Mouse (Mus musculus) embryonic facial prominence, embryonic 13.5 days (tissue): Measurements from ENCODE around the gene Hmx1. TPM values are rescaled to one million over a fixed set of nuclear protein-coding genes. Genes with fewer than 3 reads are reported as not detected.

Source experiments
- ATAC-seq: fragments of 200-750 bp; cut with Nextera tagmentation; 2 replicates; pipeline ENCODE4 v1.8.0; 2017; ENCODE audit warnings: low read depth; ENCODE audit not compliant: insufficient number of reproducible peaks, insufficient read depth, low FRiP score, low TSS enrichment
- H3K27ac ChIP-seq: fragments of 300-500 bp; sonication (generic); 2 replicates; pipeline ENCODE4 v1.5.1; 2015; ENCODE audit warnings: moderate library complexity, mild to moderate bottlenecking, inconsistent platforms
- H3K27me3 ChIP-seq: fragments of 300-500 bp; sonication (generic); 2 replicates; pipeline ENCODE4 v1.6.1; 2015; ENCODE audit warnings: mild to moderate bottlenecking, inconsistent platforms
- H3K36me3 ChIP-seq: fragments of 300-500 bp; sonication (generic); 2 replicates; pipeline ENCODE4 v1.6.1; 2015; ENCODE audit warnings: mild to moderate bottlenecking, inconsistent platforms
- H3K4me1 ChIP-seq: fragments of 300-500 bp; sonication (generic); 2 replicates; pipeline ENCODE4 v1.6.1; 2015; ENCODE audit warnings: inconsistent platforms
- H3K4me2 ChIP-seq: fragments of 300-500 bp; sonication (generic); 2 replicates; pipeline ENCODE4 v1.6.1; 2015; ENCODE audit warnings: moderate library complexity, mild to moderate bottlenecking, inconsistent platforms
- H3K4me3 ChIP-seq: fragments of 300-500 bp; sonication (generic); 2 replicates; pipeline ENCODE4 v1.5.1; 2015; ENCODE audit warnings: mild to moderate bottlenecking, inconsistent platforms
- H3K9ac ChIP-seq: fragments of 300-500 bp; sonication (generic); 2 replicates; pipeline ENCODE4 v1.6.1; 2015; ENCODE audit warnings: mild to moderate bottlenecking, inconsistent platforms
- H3K9me3 ChIP-seq: fragments of 300-500 bp; sonication (generic); 2 replicates; pipeline ENCODE4 v1.6.1; 2016; ENCODE audit warnings: inconsistent platforms
- WGBS: fragments of 180-500 bp; shearing (Covaris S2); methylation state at CpG from one replicate; pipeline ENCODE4 v1.1.7; 2015; ENCODE audit warnings: mixed read lengths; 5-methylcytosine and 5-hydroxymethylcytosine counted together
- polyA plus RNA-seq: library from polyadenylated mRNA; unstranded; fragments of >200 nt; fragmentation: Nextera tagmentation; extraction: Ambion mirVana; gene quantifications from 2 replicates; pipeline ENCODE4 v1.2.1, GENCODE M21; 2015

The Hmx1 gene
- polyA plus RNA-seq, 1 experiment from 2014 or later, result 2.2 TPM

DNA sequence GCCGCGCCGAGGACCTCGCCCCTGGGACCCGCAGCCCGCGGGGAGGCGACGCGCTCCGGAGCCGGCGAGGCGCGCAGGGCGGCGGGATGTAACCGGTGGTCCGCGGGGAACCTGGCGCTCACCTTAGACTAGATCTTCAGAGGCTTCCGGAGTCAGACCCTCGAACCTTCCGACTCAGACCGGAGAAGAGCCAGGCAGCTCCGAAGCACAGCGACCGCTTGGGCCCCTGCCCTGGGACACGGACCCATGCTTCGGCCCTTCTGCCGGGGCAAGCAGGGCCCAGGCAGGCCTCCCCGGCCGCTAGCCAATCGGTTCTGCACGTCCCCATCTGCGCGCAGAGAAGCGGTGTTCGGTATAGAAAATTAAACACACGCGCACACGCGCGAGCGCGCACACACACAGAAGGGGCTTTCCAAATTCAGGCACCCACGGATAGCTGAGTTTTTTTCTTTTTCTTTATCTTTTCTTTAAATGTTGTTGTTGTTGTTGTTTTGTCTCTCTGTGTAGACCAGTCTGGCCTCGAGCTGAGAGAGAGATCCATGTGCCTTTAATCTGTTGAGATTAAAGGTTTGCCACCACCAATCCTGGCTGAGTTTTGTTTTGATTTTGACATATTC is 10.9 kb downstream of the Hmx1 start:
- H3K4me1 ChIP-seq, result peaks cover 23% of the 10 kb centered on the region
- H3K36me3 ChIP-seq, result no peaks in the 10 kb centered on the region
- no peak for ATAC-seq
- H3K27me3 ChIP-seq, result peaks cover 97% of the 10 kb centered on the region
- no peaks in the 10 kb centered on the region for H3K9me3 ChIP-seq
- no peak overlapping the region for H3K27ac ChIP-seq
- H3K4me3 ChIP-seq, result 0 out of 2 replicates have a peak overlapping the region, but pooled peaks have one; percentile 12
- H3K4me2 ChIP-seq, result peak overlapping the region; percentile 40
- WGBS, result 1% methylated on average over 48 of the region's 48 CpGs
- no peak overlapping the region for H3K9ac ChIP-seq

DNA sequence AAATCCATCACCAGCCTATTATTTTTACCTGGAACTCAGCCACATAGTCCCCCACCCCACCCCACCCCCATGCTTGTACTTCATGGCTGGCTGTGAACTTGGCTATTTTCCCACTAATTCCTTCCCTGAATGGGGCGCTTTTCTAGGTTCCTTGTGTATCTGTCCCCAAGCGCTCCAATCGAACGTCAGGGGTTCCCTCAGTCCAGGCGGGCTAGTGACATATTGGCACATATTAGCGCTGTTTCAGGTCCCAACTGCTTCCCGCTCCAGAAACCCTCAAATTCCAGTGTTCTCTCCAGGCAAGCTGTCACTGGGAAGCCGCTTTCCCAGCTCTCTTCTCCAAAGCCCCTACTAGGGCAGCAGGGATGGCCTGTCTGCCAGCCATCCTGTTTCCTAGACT is 12.3 kb downstream of the Hmx1 start:
- 2% methylated on average over 8 of the region's 8 CpGs for WGBS

DNA sequence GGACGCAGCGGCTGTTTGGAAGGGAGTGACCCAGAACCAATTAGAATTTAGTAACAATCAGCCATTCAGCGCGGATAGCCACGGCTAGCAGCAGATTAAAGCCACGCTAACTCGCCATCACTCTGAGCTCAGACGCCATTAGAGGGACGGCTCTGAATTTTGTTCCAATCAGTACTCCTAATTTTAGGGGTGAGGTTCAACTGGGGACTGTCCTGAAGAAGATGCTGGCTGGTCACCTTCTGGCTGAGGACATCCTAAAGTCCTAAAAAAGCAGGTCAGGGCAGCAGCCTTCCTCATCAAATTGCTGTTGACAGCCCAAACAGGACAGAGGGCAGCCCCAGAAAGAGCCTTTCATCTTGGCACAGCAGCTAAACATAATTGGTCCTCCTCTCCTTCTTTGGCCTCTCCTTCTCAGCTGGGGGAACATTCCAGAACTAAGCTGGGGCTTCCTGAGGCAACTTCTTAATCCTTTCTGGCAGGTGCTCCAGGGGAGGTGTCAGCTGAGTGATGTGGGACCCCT is 18.6 kb downstream of the Hmx1 start:
- no peak overlapping the region for H3K4me3 ChIP-seq
- 19% methylated on average over 9 of the region's 9 CpGs for WGBS
- H3K36me3 ChIP-seq, result no peaks in the 10 kb centered on the region
- no peak overlapping the region for H3K9ac ChIP-seq
- no peak overlapping the region for H3K4me2 ChIP-seq
- no peak overlapping the region for H3K27ac ChIP-seq
- ATAC-seq, result no peak
- H3K4me1 ChIP-seq, result peaks cover 27% of the 10 kb centered on the region
- H3K9me3 ChIP-seq, result no peaks in the 10 kb centered on the region
- peaks cover 74% of the 10 kb centered on the region for H3K27me3 ChIP-seq

More for the DNA sequence above, 12.3 kb downstream of the Hmx1 start:
- Histone ChIP-seq H3K4me2 (no peak overlapping the region), H3K27me3 (peaks cover 98% of the 10 kb centered on the region), H3K4me1 (peaks cover 23% of the 10 kb centered on the region), H3K9ac (no peak overlapping the region), H3K4me3 (no peak overlapping the region), H3K27ac (no peak overlapping the region), H3K36me3 (no peaks in the 10 kb centered on the region), H3K9me3 (no peaks in the 10 kb centered on the region)
- ATAC-seq, result no peak

DNA sequence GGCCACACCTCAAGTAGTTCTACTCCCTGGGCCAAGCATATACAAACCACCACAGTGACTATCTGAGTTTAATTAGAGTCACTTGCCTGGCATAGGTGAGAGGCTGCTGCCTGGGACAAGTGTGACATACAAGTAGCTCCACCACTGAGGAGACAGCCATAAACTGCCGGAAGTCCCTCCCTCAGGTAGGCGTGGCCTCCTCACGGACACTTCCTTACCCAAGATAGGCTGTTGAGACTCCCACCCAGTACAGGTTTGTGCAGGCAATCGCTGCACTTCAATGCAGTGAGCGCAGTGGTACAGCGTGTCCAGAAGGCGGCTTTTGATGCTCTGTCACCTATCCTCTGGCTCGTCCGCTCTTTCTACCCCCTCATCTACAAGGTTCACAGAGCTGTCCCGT is 22.1 kb downstream of the Hmx1 start:
- no peak overlapping the region for H3K9ac ChIP-seq
- no peak overlapping the region for H3K4me2 ChIP-seq
- H3K4me3 ChIP-seq, result no peak overlapping the region
- no peaks in the 10 kb centered on the region for H3K9me3 ChIP-seq
- H3K36me3 ChIP-seq, result no peaks in the 10 kb centered on the region
- 60% methylated on average over 10 of the region's 10 CpGs for whole genome bisulfite sequencing
- peaks cover 42% of the 10 kb centered on the region for H3K4me1 ChIP-seq
- peaks cover 61% of the 10 kb centered on the region for H3K27me3 ChIP-seq
- no peak overlapping the region for H3K27ac ChIP-seq
- ATAC-seq, result no peak

DNA sequence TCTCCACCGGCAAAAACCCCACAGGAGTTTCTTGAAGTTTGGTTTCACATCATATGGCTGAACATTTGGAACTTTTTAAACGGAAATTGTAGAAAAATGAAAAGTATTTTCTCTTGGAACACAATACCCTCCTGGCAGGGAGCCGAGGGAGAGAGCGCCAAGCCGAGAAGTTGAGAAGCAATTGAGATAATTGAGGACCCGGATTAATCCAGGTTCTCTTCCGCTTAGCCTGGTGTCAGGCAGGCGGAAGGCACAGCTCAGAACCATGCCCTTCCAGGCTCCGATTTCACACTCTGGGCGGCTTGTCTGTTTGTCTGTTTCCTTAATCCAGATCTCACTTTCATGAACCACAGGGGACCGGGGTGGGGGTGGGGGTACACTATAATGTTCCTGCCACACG is 23.9 kb downstream of the Hmx1 start:
- Histone ChIP-seq H3K4me2 (peak overlapping the region; percentile 31), H3K9me3 (no peaks in the 10 kb centered on the region), H3K36me3 (no peaks in the 10 kb centered on the region), H3K27ac (peak overlapping the region; percentile 68), H3K4me1 (peaks cover 31% of the 10 kb centered on the region), H3K9ac (no peak overlapping the region), H3K27me3 (peaks cover 64% of the 10 kb centered on the region), H3K4me3 (no peak overlapping the region)
- WGBS, result 3% methylated on average over 12 of the region's 12 CpGs
- ATAC-seq, result no peak

DNA sequence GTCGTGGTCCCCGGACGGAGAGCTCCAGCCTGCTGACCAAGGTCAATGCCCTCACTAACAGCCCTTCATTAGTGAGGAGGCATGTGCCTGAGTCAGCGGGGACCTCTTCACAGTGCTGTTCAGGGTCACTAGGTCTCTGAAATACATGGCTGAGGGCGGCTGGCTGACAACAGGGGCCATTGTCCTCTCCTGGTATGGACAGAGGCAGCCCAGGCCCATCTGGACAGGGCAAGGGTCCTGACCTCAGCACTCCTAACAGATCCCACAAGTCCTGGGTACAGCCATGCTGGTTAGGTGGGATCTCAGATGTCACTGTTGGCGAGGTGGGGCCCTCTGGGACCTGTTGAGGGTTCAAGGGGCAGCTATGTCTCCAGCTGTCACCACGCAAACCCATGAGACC is 28.8 kb downstream of the Hmx1 start:
- Histone ChIP-seq H3K9ac (no peak overlapping the region), H3K4me1 (peaks cover 13% of the 10 kb centered on the region), H3K27me3 (peaks cover 45% of the 10 kb centered on the region), H3K36me3 (no peaks in the 10 kb centered on the region), H3K27ac (no peak overlapping the region), H3K4me2 (no peak overlapping the region), H3K4me3 (no peak overlapping the region), H3K9me3 (no peaks in the 10 kb centered on the region)
- ATAC-seq, result no peak
- WGBS, result 20% methylated on average over 7 of the region's 7 CpGs

DNA sequence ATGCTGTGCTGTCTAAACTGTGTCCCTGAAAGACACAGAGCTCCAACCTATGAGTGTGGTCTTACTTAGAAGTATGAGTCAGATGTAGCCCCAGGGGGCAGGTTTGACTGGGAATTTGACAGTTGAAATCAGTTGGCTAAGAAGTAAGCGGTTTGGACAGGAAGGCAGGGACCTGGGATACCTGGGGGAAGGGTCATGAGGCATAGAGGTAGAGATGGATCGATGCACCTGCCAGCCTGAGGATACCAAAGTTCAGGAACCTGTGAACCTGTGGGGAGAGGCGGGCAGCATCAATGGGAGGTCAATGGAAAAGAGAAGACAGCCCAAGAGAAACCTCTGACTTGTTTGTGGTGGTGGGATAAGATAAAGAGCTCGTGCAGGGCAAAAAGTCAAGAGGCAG is 32.7 kb downstream of the Hmx1 start:
- H3K4me2 ChIP-seq, result no peak overlapping the region
- peaks cover 25% of the 10 kb centered on the region for H3K27me3 ChIP-seq
- no peak for ATAC-seq
- H3K9ac ChIP-seq, result no peak overlapping the region
- H3K4me3 ChIP-seq, result no peak overlapping the region
- no peaks in the 10 kb centered on the region for H3K4me1 ChIP-seq
- no peak overlapping the region for H3K27ac ChIP-seq
- H3K36me3 ChIP-seq, result no peaks in the 10 kb centered on the region
- H3K9me3 ChIP-seq, result no peaks in the 10 kb centered on the region
- WGBS, result 77% methylated on average over 4 of the region's 4 CpGs

DNA sequence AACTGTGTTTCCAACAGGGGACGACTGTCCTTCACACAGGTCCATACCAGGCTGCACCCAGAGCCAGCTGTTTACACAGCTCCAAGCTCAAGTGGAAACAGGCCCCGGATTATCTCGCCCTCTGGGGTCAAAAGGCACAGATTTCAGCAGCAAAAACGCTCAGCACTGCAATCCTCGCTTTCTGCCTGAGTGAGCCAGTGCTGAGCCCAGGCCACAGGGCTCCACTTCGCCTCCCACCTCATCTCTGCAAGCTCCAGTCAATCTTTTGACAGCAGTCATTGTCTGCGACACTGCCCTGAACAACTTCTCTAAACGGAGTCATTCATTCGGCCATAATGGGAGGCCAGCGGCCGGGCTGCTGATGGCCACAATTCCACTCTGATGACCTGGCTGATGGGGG is 36.3 kb downstream of the Hmx1 start:
- no peak for ATAC-seq

DNA sequence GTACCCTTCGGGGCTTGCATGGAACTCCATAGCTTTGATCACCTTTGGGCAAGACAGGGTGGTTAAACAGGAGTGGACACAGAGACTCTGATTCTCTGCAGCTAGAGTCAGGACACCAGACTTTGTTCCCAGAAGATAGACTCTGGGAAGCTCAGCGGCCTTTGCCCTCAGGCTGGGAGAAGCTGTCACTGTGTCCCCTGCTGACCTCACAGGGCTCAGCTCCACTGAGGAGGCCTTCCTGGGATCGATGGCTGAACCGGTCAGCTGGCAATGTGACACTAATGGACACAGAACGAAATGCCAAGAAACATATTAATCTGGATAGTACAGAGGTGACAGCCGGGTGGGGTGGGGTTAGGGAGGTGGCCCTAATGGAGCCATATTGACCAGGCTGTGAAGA is 39.0 kb downstream of the Hmx1 start:
- Histone ChIP-seq H3K27ac (no peak overlapping the region), H3K4me1 (no peaks in the 10 kb centered on the region), H3K4me3 (no peak overlapping the region), H3K9me3 (no peaks in the 10 kb centered on the region), H3K36me3 (no peaks in the 10 kb centered on the region), H3K4me2 (no peak overlapping the region), H3K27me3 (peaks cover 22% of the 10 kb centered on the region), H3K9ac (no peak overlapping the region)
- no peak for ATAC-seq
- 59% methylated on average over 6 of the region's 6 CpGs for WGBS

More for the DNA sequence above, 36.3 kb downstream of the Hmx1 start:
- Histone ChIP-seq H3K9me3 (no peaks in the 10 kb centered on the region), H3K4me3 (no peak overlapping the region), H3K9ac (no peak overlapping the region), H3K36me3 (no peaks in the 10 kb centered on the region), H3K27ac (no peak overlapping the region), H3K4me2 (no peak overlapping the region), H3K4me1 (no peaks in the 10 kb centered on the region), H3K27me3 (0 out of 2 replicates have a peak, but pooled peaks cover 8% of the 10 kb centered on the region)
- whole genome bisulfite sequencing, result 15% methylated on average over 11 of the region's 11 CpGs

DNA sequence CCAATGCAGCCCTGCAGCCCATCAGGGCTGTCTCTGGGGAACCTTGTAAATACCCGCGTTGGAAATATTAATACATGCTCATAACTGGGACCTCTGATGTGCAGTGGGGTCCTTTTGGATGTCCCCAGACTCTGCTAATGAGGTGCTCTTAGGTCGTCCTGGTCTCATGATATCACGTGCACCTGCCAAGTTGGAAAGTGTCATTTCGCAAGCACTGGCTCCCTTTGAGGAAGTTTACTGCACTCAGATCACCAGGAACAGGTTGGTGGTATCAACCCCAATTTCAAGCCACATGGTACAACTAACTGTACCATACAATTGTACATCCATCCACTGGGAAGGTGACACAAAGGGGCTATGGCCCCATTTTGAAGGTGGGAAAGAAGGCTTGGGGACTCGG is 39.5 kb downstream of the Hmx1 start:
- H3K9ac ChIP-seq, result no peak overlapping the region

DNA sequence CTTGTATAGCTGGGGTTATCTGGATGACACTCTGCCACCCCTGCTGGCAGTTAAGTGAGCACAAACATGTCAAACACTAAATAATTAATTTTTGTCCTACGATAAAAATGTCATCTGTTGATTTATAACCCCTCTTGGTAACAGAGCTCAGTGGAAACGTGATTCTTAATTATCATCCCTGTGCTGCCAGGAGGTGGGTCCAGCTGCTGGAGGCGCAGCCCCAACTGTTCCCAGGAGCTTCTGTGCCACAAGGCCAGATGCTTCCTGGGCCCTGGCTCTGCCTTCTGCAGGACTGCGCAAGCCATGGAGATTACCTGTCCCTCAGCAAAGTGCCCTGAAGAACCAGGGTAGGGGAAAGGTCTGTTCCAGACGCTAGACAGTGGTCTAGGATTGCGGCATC is 43.2 kb downstream of the Hmx1 start:
- Histone ChIP-seq H3K4me1 (no peaks in the 10 kb centered on the region; the same call in 1 of the 2 replicates), H3K27ac (no peak overlapping the region), H3K9ac (no peak overlapping the region), H3K4me3 (no peak overlapping the region), H3K9me3 (no peaks in the 10 kb centered on the region), H3K4me2 (no peak overlapping the region), H3K27me3 (peaks cover 15% of the 10 kb centered on the region), H3K36me3 (no peaks in the 10 kb centered on the region)
- no peak for ATAC-seq
- WGBS, result 74% methylated on average over 6 of the region's 6 CpGs

More for the DNA sequence above, 39.5 kb downstream of the Hmx1 start:
- no peaks in the 10 kb centered on the region for H3K9me3 ChIP-seq
- no peaks in the 10 kb centered on the region for H3K36me3 ChIP-seq
- no peak overlapping the region for H3K4me2 ChIP-seq
- WGBS, result 86% methylated on average over 6 of the region's 6 CpGs
- no peak for ATAC-seq
- peaks cover 23% of the 10 kb centered on the region for H3K27me3 ChIP-seq
- H3K27ac ChIP-seq, result no peak overlapping the region
- H3K4me3 ChIP-seq, result no peak overlapping the region
- H3K4me1 ChIP-seq, result no peaks in the 10 kb centered on the region

DNA sequence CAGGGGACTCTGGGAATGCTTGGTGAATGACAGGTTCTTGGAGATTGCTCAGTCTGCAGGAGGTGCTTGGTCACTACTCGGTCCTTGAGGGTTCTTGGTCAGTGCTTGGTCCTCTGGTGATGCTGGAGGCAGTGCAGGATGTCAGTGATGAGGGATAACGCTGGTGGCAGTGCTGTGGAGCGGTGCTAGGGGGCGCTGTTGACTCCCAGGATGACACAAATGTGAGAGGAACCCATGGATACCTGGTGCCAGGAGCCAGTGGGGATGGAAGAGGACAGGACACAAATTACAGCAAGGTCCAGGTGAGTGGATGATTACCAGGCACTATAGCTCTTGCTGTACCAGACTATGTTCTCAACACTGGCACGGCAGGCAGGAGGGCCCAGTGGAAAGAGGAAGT is 45.1 kb downstream of the Hmx1 start:
- 0 out of 2 replicates have a peak, but pooled peaks cover 5% of the 10 kb centered on the region for H3K9me3 ChIP-seq
- H3K27me3 ChIP-seq, result peaks cover 15% of the 10 kb centered on the region
- 44% methylated on average over 5 of the region's 5 CpGs for WGBS

More for the DNA sequence above, 45.1 kb downstream of the Hmx1 start:
- Histone ChIP-seq H3K4me2 (no peak overlapping the region), H3K36me3 (no peaks in the 10 kb centered on the region), H3K4me1 (no peaks in the 10 kb centered on the region; the same call in 1 of the 2 replicates), H3K27ac (no peak overlapping the region), H3K4me3 (no peak overlapping the region), H3K9ac (no peak overlapping the region)
- ATAC-seq, result no peak
